Mouse (Mus musculus) left cerebral cortex, adult 2 months (tissue): ENCODE results near the gene P4ha1. TPM values are rescaled to one million over a fixed set of nuclear protein-coding genes. Genes with fewer than 3 reads are reported as not detected.

Experiments
- DNase-seq, 2 experiments: peaks; one replicate each; pipeline ENCODE4 v3.0.0; 2021 to 2022; ENCODE audit warnings: low spot score in 2 of 2, mixed read lengths in 1 of 2; ENCODE audit errors: extremely low spot score in 1 of 2
- H3K27ac ChIP-seq: fragments of 200-600 bp; 2 replicates; pipeline ENCODE4 v1.8.1; 2022
- H3K4me3 ChIP-seq: fragments of 200-600 bp; 2 replicates; pipeline ENCODE4 v1.8.1; 2022
- CTCF ChIP-seq: fragments of 200-600 bp; IDR thresholded peaks from 2 replicates; pipeline ENCODE4 v1.8.1; 2022; ENCODE audit warnings: antibody characterized with exemption, mild to moderate bottlenecking, moderate library complexity
- intact Hi-C: fragments of 180-260 bp; cut with DNase I; formaldehyde crosslinking; loops from one replicate; pipeline ENCODE4 v1.15.1; 2025
- total RNA-seq, 2 experiments: library from RNA; stranded (reverse); gene quantifications; 2 replicates each; pipeline ENCODE4 v1.2.3; 2021

P4ha1 gene
- total RNA-seq, 2 experiments from 2014 or later: 37.6 to 49.7 TPM

- intact Hi-C loops: loop anchor here (5.0 kb wide), 1 partner anchor 187 kb away; no protein-coding TSS in a partner anchor
- DNase-seq: no peak
- no peak for TF ChIP-seq CTCF
- no peak overlapping the region for H3K4me3 ChIP-seq
- no peak overlapping the region for H3K27ac ChIP-seq
Measured at GRCm38 (mm10) chr10:59354120-59354519, 31.0 kb downstream of the P4ha1 start.

GRCm38 (mm10) chr10:59355020-59355419 is 31.9 kb downstream of the P4ha1 start:
- Histone ChIP-seq H3K4me3 (no peak overlapping the region), H3K27ac (no peak overlapping the region)
- no peak for TF ChIP-seq CTCF
- intact Hi-C loops: no loop called here
- no peak for DNase-seq

GRCm38 (mm10) chr10:59358744-59359143 is 35.6 kb downstream of the P4ha1 start:
- intact Hi-C loops: loop anchor here (2.0 kb wide), 2 partner anchors 50 to 62 kb away; no protein-coding TSS in a partner anchor
- TF ChIP-seq CTCF: peak; percentile 51
- Histone ChIP-seq H3K4me3 (no peak overlapping the region), H3K27ac (no peak overlapping the region)
- no peak for DNase-seq

- Histone ChIP-seq H3K4me3 (no peak overlapping the region), H3K27ac (no peak overlapping the region)
- no peak for DNase-seq
- TF ChIP-seq CTCF: no peak
- intact Hi-C loops: loop anchor here (10.0 kb wide), 1 partner anchor 502 kb away; no protein-coding TSS in a partner anchor
Measured at GRCm38 (mm10) chr10:59363208-59363607, 40.1 kb downstream of the P4ha1 start.

GRCm38 (mm10) chr10:59364551-59364950 is 41.5 kb downstream of the P4ha1 start:
- DNase-seq: no peak
- TF ChIP-seq CTCF: no peak
- H3K4me3 ChIP-seq: no peak overlapping the region
- intact Hi-C loops: loop anchor here (10.0 kb wide), 1 partner anchor 500 kb away; no protein-coding TSS in a partner anchor
- H3K27ac ChIP-seq: no peak overlapping the region

- no peak for DNase-seq
- intact Hi-C loops: loop anchor here (10.0 kb wide), 1 partner anchor 499 kb away; no protein-coding TSS in a partner anchor
- TF ChIP-seq CTCF: no peak
Measured at GRCm38 (mm10) chr10:59365804-59366589, 42.9 kb downstream of the P4ha1 start.

GRCm38 (mm10) chr10:59366746-59367145 is 43.6 kb downstream of the P4ha1 start:
- intact Hi-C loops: loop anchor here (10.0 kb wide), 1 partner anchor 498 kb away; no protein-coding TSS in a partner anchor
- Histone ChIP-seq H3K27ac (no peak overlapping the region), H3K4me3 (no peak overlapping the region)
- no peak for DNase-seq
- no peak for TF ChIP-seq CTCF

More at GRCm38 (mm10) chr10:59365804-59366589, 42.9 kb downstream of the P4ha1 start:
- H3K27ac ChIP-seq: no peak overlapping the region
- no peak overlapping the region for H3K4me3 ChIP-seq

GRCm38 (mm10) chr10:59367206-59367605 is 44.1 kb downstream of the P4ha1 start:
- no peak for TF ChIP-seq CTCF
- Histone ChIP-seq H3K4me3 (no peak overlapping the region), H3K27ac (no peak overlapping the region)
- no peak for DNase-seq
- intact Hi-C loops: loop anchor here (10.0 kb wide), 1 partner anchor 498 kb away; no protein-coding TSS in a partner anchor

- intact Hi-C loops: loop anchor here (10.0 kb wide), 1 partner anchor 496 kb away; no protein-coding TSS in a partner anchor
- Histone ChIP-seq H3K4me3 (no peak overlapping the region), H3K27ac (no peak overlapping the region)
- DNase-seq: no peak
- TF ChIP-seq CTCF: no peak
Measured at GRCm38 (mm10) chr10:59368729-59369128, 45.6 kb downstream of the P4ha1 start.

- no peak for TF ChIP-seq CTCF
- no peak for DNase-seq
- no peak overlapping the region for H3K27ac ChIP-seq
- intact Hi-C loops: loop anchor here (10.0 kb wide), 1 partner anchor 495 kb away; no protein-coding TSS in a partner anchor
- no peak overlapping the region for H3K4me3 ChIP-seq
Measured at GRCm38 (mm10) chr10:59369426-59369825, 46.3 kb downstream of the P4ha1 start.

GRCm38 (mm10) chr10:59377906-59378305 is 54.8 kb downstream of the P4ha1 start:
- no peak for DNase-seq
- no peak overlapping the region for H3K4me3 ChIP-seq
- no peak overlapping the region for H3K27ac ChIP-seq
- intact Hi-C loops: no loop called here
- TF ChIP-seq CTCF: no peak

- TF ChIP-seq CTCF: peak; percentile 31
- intact Hi-C loops: no loop called here
- no peak overlapping the region for H3K27ac ChIP-seq
- no peak overlapping the region for H3K4me3 ChIP-seq
- no peak for DNase-seq
Measured at GRCm38 (mm10) chr10:59378728-59379127, 55.6 kb downstream of the P4ha1 start.
